Mouse (Mus musculus) retina, embryonic 14.5 days (tissue): ENCODE results near the gene Tcf19.
"Not testable (repeated sequence)": the region's sequence is repeated elsewhere in the genome, so short reads cannot be mapped to it uniquely, and the experiment has no call there.

Source experiments
- DNase-seq: peaks from one replicate; pipeline ENCODE4 v3.0.0-alpha.2; 2015; ENCODE audit warnings: low spot score

Gene Tcf19

GRCm38 (mm10) chr17:35532360-35532759 lies 15.7 kb upstream of the Tcf19 start:
- no peak for DNase-seq

DNA sequence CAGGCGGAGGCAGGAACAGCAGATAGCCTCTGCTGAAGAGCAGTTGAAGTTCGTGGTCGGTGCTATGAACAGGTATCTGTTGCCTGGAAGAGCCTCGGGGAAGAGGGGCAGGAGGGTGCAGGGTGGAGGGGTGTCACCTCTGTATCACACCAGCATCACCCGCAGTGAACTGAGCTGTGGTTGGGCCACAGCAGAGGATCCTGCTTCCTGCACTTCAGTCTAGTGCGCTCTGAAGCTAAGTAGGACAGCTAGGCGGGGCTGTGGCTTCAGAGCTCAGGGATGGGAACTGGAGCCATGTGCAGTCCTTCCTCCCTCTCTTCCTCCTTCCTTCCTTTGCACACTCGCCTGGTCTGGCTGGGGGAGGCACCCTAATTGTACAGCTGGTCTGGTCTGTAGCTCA lies 10.0 kb upstream of the Tcf19 start:
- no peak for DNase-seq

DNA sequence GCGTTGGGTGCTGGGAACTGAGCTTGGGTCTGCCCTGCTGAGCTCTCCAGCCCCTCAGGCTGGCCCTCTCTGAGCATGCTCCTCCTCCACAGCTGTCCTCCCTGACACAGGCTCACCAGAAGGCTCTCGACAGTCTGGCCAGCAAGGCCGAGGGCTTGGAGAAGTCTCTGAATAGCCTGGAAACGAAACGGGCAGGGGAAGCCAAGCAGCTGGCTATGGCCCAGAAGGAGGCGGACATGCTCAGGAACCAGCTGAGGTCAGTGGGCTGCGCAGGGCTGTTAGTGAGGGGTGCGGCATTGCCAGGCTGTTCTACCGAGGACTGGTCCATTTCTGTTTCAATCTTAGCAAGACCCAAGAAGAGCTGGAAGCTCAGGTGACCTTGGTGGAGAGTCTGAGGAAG lies 7.7 kb upstream of the Tcf19 start:
- no peak for DNase-seq

- peak; percentile 32 for DNase-seq
Measured at GRCm38 (mm10) chr17:35517526-35517925, 902 bp upstream of the Tcf19 start.

GRCm38 (mm10) chr17:35515911-35516640 lies 548 bp downstream of the Tcf19 start:
- DNase-seq: peak; percentile 51

GRCm38 (mm10) chr17:35514756-35515155 lies 1.9 kb downstream of the Tcf19 start:
- DNase-seq: no peak

- peak; percentile 81 for DNase-seq
Measured at GRCm38 (mm10) chr17:35513886-35514285, 2.7 kb downstream of the Tcf19 start.

- DNase-seq: no peak
Measured at GRCm38 (mm10) chr17:35512916-35513626, 3.6 kb downstream of the Tcf19 start.

DNA sequence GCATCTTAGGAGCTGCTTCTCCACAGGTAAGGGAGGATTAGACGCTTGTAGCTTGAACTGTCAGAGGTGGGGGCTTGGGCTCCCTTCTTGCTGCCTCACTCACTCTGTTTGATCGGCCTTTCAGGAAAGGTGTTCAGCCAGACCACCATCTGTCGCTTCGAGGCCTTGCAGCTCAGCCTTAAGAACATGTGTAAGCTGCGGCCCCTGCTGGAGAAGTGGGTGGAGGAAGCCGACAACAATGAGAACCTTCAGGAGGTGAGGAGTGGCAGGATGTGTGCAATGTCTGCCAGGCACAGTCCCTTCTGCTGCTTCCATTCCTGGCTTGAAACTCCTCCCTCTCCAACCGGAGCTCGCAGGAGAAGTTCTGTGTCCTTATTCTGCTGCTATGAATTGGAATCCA lies 7.3 kb downstream of the Tcf19 start:
- DNase-seq: peak; percentile 61

DNA sequence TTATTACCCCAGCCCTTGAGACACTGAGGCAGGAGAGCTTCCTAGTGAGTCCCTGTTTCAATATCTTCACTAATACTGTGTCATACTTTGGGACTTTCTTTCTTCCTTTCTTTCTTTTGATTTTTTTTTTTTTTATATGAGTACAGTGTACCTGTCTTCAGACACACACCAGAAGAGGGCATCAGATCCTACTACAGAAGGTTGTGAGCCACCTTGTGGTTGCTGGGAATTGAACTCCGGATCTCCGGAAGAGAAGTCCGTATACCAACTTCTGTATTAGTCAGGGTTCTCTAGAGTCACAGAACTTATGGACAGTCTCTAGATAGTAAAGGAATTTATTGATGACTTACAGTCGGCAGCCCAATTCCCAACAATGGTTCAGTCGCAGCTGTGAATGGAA lies 8.3 kb downstream of the Tcf19 start:
- not testable (repeated sequence) for DNase-seq

DNA sequence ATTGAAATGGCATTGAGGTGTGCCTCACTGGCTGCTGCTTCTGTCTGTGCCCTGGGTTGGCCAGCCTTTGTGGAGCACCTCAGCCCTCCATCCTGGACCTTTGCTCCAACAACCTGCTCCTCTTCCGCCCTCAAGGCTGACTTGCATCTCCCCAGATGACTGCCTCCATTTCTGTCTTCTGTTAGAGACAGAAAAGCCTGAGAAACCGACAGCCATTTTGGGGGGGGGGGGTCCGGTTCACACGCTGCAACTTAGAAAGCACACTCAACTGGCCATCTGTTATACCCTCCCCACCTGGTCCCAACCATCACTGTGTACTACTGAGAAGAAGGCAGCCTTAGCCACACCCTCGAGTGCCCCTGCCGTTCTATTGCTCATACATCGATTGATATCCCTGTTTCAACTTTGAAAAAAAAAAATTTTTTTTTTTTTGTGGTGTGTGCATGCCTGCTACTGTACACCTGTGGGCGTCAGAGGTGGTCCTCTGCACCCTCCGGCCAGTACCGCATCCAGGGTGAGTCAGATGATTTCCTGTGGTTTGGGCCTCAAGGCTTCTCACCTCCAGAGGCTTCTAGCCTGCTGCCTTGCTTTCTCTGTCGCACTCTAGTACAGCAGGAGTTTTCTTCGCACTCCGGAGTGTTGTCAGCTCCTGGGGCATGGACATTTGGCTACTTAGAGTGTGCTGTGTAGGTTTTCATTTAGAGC lies 8.9 kb downstream of the Tcf19 start:
- no peak for DNase-seq

DNA sequence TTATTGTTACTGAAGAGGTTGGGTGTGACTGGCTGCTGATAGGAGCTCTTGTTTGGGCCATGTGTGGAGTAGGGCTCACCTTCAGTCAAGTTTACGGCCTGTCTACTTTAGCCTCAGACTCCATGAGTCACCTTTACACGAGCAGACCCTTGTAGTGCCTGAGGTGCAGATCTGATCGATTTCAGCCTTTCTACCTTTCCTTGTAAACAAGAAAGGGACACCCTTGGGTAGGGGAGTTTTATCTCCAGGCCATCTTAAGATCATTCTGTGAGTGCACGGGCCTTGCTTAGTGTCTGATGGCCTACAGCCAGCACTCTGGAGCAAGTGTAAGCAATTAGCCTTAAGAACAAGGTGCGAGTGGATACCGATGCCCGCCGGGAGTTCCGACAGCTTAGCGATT lies 9.7 kb downstream of the Tcf19 start:
- no peak for DNase-seq

DNA sequence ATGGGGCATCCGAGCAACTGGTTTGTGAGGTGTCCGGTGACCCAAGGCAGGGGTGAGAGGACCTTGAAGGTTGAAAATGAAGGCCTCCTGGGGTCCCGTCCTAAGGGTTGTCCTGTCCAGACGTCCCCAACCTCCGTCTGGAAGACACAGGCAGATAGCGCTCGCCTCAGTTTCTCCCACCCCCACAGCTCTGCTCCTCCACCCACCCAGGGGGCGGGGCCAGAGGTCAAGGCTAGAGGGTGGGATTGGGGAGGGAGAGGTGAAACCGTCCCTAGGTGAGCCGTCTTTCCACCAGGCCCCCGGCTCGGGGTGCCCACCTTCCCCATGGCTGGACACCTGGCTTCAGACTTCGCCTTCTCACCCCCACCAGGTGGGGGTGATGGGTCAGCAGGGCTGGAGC lies 10.8 kb downstream of the Tcf19 start, which contains the start of gene Pou5f1:
Gene Pou5f1, plus strand, starts transcription at position 243 of the 400 bp plus-strand sequence.
- DNase-seq: no peak

- DNase-seq: no peak
Measured at GRCm38 (mm10) chr17:35504628-35505481, 11.8 kb downstream of the Tcf19 start.

DNA sequence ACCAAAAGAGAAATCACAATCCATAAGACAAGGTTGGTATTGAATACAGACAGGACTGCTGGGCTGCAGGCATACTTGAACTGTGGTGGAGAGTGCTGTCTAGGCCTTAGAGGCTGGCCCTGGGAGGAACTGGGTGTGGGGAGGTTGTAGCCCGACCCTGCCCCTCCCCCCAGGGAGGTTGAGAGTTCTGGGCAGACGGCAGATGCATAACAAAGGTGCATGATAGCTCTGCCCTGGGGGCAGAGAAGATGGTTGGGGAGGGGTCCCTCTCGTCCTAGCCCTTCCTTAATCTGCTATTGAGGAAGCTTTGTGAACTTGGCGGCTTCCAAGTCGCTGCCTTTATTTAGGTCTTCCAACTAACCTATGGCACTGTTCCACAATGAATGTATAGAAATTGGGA lies 12.8 kb downstream of the Tcf19 start:
- DNase-seq: no peak

GRCm38 (mm10) chr17:35502762-35503161 lies 13.9 kb downstream of the Tcf19 start:
- no peak for DNase-seq

- no peak for DNase-seq
Measured at GRCm38 (mm10) chr17:35502226-35502625, 14.4 kb downstream of the Tcf19 start.

DNA sequence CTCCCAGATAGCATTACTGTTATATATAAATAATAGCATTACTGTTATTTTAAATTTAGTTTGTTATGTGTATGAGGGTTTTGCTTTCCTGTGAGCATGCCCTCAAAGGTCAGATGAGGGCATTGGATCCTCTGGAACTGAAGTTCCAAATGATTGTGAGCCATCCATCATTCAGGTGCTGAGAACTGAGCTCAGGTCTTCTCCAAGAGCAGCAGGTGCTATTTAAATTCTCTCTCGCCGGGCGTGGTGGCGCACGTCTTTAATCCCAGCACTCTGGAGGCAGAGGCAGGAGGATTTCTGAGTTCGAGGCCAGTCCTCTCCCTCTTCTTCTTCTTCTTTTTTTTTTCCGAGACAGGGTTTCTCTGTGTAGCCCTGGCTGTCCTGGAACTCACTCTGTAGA lies 19.5 kb downstream of the Tcf19 start:
- DNase-seq: no peak

DNA sequence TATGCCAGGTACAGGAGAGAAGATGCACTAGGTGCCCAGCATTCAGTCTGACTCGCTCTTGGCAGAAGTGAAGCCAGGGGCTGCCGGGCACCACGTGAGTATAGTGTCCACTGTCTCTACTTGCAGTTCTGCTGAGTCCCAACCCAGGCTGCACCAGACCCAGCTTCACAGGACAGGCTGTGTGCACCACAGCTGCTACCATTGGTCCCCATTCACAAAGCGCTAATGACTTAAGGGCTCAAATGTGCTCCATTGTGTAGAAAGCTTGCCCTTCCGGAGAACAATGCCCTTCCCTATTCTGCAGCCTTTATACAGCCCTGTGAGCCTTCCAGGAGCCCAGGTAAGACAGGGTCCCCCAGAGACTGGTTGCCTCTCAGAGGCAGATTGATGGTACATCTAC lies 26.3 kb downstream of the Tcf19 start:
- no peak for DNase-seq

GRCm38 (mm10) chr17:35488041-35488440 lies 28.6 kb downstream of the Tcf19 start:
- no peak for DNase-seq

DNA sequence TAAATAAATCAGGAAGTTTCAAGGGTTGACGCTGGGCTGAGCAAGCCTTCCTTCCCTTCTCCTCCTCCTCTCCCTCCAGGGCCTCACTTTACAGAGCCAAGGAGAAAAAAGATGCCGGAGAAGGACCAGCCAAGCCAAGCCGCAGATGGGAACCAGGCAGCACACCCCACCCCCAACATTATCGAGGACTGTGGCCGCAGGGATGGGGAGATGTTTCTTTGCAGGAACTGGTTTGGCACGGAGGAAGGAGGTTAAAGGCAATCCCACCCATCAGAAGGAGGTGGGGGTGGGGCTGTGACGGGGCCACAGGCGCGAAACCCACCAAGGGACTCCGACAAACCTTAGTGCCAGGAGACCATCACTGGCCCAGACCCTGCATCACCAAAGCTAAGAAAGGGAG lies 29.9 kb downstream of the Tcf19 start:
- DNase-seq: no peak

DNA sequence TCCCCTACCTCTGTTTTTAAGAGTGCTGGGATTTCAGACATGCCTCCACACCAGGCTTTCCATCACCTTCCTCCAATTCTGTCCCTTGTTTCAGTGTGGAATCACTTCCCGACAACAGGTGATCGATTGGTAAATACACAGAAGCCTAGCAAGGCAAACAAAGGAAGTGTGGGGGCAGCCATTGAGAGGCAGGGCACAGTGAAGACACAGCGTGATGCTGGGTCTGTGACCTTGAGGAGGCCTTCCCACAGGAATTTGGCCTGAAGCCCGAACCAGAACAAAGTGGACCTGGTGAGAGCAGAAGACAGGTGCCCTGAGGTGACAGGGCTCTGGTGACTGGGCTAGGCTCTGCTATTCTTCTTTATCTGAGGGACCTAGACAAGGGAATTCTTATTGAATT lies 30.9 kb downstream of the Tcf19 start:
- no peak for DNase-seq
